Mouse (Mus musculus) embryo, embryonic 10 days (tissue): ENCODE results near the gene Zfp113.
A peak's percentile ranks its signal among the peaks of the same experiment; 100 is the strongest.
"Not testable (repeated sequence)": the region's sequence is repeated elsewhere in the genome, so short reads cannot be mapped to it uniquely, and the experiment has no call there.

Experiments
- DNase-seq: peaks from one replicate; pipeline ENCODE4 v3.0.0-alpha.2; 2015; ENCODE audit warnings: low spot score

Zfp113 gene

DNA sequence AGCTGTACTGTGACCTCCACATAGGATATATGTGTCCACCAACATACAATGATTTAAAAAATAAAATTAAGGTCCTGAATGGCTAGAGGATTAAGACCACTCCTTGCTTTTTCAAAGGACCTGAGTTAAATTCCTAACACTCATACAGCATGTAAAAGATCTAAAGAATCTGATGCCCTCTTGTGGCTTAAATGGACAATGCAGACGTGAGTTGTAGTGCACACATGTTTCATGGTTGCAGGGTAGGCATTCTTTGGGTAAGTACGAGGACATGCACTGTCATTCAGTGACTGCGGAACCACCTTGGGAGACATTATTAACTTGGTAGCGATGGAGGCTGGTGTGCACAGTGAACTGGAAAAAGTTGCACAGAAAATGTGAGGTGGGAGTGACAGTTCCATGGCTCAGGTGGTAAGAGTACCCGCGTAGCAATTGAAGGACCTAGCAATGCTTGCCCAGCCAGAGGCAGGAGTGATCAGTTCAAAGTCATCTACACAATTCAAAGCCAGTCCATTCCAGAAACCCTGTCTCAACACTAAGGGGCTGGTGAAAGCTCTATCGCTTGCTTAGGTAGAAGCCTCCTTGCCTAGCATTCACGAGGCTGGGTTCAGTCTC, 17.5 kb downstream of the Zfp113 start:
- DNase-seq = peak; percentile 77

DNA sequence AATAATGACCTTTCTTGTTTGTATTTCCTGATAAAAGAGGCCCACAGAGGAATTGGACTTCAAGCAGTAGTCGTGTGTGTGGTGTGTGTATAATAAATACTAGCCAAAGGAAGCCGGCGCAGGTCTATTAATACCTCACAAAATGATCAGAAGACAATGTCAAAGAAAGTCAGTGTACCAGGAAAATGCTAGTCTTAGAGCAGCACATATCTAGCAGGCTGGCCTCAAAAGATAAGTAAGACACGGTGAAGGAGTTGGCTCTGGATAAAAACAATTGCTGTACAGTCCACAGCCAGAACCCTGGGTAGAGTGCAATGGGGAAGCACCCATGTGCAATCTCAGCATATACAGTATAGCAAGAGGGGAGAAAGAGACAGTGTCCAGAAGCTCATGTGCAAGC, 18.3 kb downstream of the Zfp113 start:
- no peak for DNase-seq

DNA sequence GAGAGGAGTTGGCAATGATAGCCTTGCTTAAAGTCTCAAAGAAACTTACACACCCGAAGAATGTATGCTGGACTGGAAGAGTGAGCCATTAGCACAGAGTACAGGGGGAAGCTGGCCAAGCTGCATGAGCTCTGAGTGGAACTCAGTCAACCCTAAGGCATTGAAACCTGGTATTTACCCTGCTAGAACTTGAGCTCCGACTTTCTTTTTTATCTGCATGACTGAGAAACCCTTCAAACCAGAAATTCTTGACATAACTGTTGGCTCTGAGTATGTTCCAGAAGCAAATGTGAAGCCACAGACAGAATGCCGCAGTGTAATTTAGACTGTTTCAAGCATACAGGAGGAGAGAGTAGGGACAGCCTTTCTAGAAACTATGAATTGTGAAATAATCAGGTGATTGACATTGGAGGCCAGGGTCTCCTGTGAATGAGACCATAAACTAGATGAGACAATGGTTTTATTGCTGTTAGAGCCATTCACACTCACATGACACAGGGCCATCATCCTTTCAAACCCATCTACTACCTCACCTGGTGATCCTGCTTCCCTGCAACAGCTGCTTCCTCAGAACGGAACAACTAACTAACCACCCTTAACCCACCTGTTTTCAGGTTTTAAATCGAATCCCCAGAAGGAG, 23.0 kb downstream of the Zfp113 start:
- DNase-seq = no peak

DNA sequence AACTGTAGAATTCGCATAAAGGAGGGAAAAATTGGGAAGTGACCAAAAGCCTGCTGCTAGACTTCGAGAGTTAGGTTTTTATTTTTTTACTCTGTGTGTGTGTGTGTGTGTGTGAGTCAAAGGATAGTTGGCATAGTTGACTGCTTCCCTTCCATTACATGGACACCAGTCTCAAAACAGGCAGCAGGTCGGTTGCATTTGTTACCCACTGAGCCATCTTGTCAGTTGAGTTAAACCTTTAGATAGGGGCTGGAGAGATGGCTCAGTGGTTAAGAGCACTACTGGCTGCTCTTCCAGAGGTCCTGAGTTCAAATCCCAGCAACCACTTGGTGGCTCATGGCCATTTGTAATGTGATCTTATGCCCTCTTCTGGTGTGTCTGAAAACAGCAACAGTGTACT, 37.5 kb downstream of the Zfp113 start:
- no peak for DNase-seq

DNA sequence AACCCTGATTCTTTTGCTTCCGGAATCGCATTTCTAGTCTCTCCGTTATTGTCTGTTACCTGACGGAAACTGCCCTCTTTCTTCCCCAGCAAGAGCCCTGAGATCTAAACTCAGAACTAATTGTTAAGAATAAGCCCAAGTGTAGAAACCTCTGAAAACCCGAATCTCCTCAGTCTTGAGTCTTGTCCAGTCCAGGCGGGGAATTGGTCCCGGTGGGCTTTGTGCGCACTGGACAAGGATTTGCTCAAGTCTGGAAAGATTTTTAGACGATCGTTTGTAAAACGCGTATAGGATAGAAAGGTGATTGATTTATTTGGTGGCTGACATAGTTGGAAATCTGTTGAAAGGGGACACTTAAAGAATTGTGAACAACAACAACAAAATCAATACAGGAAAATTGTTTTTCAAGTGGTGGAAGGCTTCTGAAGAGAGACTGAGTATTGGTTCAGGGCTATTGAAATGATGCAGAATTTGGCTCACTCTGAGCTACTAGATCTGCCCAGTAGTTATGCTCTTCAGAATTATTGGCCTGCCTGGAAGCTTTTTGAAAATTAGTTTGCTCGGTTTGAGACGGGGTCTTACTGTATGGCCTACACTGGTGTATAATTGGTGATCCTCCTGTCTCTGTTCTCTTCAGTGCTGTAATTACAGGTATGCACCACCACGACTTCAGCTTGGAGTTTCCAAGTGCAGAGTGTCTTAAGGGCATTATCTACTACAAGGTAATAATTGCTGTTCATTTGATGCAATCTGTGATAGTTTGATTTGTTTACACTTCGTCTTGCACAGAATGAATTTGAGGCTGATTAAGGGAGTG, 38.1 kb downstream of the Zfp113 start:
- DNase-seq = peak; percentile 27

DNA sequence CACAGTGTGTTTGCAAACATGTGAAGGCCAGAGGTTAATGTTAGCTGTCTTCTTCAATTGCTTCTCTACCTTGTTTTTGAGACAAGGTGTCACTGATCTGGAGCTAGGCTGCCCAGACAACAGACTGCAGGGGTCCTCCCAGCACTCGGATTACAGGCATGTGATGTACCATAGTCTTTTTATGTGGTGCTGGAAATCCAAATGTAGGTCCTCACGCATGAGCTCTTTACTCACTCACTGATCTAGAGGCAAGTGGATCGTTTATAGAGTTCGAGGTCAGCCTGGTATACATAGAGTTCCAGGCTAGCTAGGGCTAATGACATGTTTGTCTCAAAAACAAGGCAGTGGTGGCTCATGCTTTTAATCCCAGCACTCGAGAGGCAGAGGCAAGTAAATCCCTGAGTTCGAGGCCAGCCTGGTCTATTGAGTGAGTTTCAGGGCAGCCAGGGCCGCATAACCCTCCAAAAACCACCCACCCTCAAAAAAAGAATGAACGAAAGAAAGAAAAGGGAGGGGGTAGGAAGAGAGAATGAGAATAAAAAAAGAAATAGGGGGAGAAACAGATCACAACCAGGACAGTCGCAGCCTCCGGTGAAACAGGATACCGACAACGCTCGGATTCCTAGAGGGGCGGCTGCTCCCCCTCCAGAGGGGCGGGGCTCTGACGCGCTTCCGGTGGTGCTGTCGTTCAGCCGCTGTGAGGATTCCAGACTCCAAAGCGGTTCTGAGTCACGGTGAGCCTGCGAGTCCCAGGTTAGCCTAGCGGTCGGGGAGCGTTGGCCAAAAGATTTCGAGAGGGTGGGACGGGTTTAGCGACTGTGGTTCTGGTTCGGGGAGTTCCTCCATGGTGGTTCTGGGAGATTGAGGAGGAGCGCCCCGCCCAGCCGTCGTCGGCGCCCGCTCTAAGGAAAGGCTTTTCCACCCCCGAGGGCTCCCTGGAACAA, 39.0 kb downstream of the Zfp113 start, which contains the start of gene Zscan21:
Gene Zscan21, plus strand, starts transcription at position 649 of the 944 bp plus-strand sequence.
- DNase-seq = peak; percentile 94

DNA sequence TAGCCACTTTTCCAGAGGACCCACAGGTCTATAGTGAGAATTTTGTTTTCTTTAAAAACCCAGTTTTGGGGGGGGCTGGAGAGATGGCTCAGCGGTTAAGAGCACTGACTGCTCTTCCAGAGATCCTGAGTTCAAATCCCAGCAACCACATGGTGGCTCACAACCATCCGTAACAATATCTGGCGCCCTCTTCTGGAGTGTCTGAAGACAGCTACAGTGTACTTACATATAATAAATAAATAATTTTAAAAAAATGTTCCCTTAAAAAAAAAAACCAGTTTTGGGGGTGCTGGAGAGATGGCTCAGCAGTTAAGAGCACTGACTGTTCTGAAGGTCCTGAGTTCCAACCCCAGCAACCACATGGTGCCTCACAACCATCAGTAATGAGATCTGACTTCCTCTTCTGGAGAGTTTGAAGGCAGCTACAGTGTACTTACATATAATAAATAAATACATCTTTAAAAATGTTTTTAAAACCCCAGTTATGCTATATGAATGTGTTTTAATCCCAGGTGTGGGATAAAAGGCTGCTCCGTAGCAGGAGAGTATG, 45.6 kb downstream of the Zfp113 start:
- not testable (repeated sequence) for DNase-seq

DNA sequence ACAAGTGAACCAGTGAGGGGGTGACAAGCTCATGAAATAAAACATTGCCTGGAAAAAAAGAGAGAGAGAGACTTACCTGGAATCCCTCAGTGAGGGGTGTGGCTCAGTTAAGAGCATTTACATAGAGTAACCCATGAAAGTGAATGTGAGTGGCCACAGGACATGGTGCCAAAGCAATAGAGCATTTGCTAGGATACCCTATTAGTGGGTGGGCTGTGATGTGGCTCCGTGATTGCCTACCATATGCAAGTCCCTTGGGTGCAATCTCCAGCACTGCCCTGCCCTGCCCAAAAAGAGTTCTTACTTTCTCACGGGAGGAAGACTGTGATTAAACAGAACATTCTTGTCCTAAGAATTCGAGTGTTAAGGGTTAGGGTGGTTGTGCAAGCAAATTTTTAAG, 48.4 kb downstream of the Zfp113 start:
- DNase-seq = no peak

DNA sequence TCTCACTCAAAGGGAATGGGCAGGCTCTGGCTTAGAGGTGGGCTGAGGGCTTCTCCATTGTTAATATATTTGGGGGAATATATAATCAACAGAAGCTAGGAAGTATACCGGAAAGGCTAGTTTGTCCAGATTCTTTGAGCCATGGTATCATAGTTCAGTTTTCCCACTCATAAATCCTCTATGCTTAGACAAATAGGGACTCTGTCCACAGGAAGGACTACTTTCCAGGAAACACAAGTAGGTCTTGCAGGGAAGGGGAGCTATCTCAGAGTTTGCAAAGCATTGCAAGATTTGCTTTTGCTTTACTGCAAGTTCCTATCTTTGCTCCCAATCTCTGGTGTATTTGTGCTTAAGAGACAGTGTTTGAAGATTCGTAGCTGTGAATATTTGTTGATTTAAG, 50.6 kb downstream of the Zfp113 start:
- no peak for DNase-seq

DNA sequence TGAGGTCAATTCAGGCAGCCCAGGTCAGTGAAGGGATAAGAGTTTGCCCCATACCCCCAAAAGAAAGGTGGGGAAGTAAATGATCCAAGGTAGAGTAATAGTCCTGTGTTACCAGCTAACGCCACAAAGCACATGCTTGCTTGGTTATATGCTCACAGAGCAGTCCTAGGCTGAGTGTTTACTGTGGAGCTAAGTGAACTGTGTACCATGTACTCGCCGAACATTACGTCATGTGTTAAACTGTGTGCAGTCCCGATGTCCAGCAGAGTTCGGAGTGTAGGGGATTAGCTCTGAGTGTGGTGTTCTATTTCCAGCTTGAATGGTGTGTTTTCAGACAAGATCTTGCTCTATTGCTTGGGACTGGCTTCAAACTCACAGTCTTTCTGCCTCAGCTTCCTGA, 61.1 kb downstream of the Zfp113 start:
- DNase-seq = no peak

DNA sequence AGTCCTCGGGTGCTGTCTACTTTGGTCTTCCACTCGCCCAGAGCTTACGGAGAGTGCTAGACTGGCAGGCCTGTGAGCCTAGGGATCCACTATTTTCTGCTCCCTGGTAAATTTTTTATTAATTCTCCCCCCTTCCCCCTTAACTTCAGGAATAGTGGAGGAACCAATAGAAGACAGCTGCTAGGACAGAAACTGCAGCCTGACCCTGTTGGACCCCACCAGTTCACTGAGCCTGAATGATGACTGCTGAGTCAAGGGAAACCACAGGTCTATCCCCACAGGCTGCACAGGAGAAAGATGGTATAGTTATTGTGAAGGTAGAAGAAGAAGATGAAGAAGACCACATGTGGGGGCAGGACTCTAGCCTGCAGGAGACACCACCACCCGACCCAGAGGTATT, 62.8 kb downstream of the Zfp113 start:
- DNase-seq = no peak

DNA sequence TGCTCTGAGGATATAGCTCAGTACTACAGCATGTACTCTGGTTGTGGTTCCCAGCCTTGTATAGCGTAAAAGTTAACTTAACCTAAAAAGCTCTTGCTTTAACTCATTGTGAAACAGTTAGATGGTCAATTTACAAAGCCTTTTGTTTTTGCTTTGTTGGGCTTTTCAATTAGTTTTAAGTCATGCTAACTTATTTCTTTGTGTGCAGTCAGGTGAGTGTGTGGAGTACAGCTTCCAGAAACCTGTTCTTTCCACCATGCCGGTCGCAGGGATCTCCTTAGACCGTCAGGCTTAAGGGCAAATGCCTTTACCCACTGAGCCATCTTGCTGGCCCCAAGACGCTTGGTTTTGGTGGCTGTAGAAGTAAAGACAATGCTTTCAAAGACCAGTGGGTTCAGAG, 64.8 kb downstream of the Zfp113 start:
- DNase-seq = no peak

DNA sequence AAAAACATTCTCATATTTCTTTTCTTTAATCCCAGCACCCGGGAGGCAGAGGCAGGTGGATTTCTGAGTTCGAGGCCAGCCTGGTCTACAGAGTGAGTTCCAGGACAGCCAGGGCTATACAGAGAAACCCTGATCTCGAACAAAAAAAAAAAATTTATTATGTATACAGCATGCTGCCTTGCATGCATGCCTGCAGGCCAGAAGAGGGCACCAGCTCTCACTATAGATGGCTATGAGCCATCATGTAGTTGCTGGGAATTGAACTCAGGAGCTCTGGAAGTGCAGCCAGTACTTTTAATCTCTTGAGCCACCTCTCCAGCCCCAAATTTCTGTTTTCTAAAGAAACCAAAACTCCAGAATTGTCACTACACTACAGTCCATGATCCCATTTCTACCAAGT, 65.3 kb downstream of the Zfp113 start:
- DNase-seq = no peak
